Mouse (Mus musculus): ENCODE measurements at regions not wholly inside any gene's neighbourhood (a gene's known extent, or its start where the extent isn't known, plus 50 kb on each side); places are given as distances from the start of the nearest gene placed in this dataset.
A peak's percentile ranks its signal among the peaks of the same experiment; 100 is the strongest.
"Not testable (repeated sequence)": the region's sequence is repeated elsewhere in the genome, so short reads cannot be mapped to it uniquely, and the experiment has no call there.

- peak; percentile 57 to 62 for DNase-seq
Observed at GRCm38 (mm10) chr5:133935451-133935850, 164.1 kb upstream of the Castor2 start.

GRCm38 (mm10) chr5:133935006-133935405, 164.5 kb upstream of the Castor2 start:
- peak; percentile 73 to 76 for DNase-seq

GRCm38 (mm10) chr5:133930101-133930500, 169.4 kb upstream of the Castor2 start:
- no peak for DNase-seq

DNA sequence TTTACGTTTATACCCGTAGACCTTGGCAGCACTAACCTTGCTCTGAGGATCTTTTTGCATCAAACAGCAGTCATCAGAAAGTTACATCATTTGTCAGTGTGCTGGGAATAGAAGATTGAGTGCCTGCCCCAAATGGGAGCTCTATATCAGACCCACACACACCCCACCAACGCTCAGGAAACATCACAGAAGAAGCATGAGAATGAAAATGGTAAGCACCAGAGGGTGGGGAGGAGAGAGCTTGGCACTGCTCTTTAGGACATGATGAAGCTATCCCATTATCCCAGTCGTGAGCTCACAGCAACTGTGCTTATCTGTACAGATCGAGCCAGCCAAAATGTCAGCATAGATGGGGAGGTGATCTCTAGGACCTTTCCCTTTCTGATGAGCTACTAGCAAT, 172.5 kb upstream of the Castor2 start:
- no peak for DNase-seq

DNA sequence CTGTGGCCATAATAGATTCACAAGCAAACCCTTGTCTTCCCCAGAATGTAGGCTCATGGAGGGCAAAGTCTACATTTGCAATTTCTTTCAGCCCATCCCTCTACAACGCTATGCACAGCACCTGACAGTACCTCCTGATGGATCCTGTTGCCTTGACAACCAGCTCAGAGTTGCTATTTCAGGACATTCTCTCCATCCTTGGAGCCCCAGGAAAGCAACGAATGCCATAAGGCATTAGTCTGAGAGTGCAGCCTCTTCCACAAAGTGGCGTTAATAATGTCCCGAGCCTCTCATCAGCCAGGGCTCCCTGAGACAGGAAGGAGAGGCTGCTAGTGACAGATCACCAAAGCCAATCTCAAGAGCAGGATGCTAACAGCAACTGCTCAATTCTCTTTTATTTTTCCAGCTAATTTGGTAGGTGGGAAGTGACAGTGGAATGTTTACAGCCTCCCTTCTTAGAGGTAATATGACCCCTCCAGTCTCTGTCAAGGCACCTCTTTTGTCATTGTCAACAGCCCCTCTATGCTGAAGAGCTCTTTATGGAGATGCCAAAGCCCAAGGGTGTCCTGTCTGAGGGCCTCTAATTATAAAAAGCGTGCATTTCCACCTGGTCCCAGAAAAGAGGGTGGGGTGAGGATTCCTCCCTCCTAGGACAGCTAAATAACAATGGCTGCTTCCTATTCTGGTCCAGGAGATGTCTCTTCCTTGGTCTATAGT, 174.2 kb upstream of the Castor2 start:
- peak; percentile 79 to 84 for DNase-seq

DNA sequence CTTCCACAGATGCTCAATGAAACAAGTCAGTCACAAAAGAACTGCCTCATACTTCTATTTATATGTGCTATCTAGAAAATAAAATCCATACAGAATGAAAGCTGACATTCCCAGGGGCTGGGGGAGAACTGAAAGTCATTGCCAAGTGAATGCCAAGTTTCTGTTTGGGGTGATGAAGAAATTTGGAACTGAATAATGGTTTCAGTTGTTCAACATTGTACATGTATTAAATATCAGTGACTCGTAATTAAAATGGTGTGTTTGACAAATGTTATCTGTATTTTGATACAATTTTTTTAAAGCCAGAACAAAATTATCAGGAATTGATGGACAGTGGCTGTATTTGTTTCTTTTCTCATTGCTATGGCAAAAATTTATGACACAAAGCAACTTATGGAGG, 177.3 kb upstream of the Castor2 start:
- no peak for DNase-seq

- peak; percentile 65 to 69 for DNase-seq
Observed at GRCm38 (mm10) chr5:133915734-133916550, 183.6 kb upstream of the Castor2 start.

DNA sequence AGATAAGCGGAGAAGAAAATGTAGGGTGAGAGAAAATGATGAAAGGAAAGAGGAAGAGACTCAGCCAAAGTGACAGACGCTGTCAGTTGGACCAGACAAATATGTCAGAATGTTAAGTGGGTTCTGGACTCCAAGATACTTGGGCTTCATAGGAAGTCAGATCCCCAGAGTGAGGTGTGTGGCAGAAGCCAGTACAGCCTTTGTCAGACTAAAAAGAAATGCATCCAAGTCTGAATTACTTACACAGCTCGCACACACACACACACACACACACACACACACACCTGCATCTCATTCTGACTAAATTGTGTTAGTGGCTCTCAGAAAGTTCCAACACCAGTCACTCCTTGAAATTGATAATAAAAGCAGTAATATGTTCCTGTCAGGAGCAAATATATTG, 192.1 kb upstream of the Castor2 start:
- DNase-seq, result peak in 1 of 2 experiments; percentile 62

DNA sequence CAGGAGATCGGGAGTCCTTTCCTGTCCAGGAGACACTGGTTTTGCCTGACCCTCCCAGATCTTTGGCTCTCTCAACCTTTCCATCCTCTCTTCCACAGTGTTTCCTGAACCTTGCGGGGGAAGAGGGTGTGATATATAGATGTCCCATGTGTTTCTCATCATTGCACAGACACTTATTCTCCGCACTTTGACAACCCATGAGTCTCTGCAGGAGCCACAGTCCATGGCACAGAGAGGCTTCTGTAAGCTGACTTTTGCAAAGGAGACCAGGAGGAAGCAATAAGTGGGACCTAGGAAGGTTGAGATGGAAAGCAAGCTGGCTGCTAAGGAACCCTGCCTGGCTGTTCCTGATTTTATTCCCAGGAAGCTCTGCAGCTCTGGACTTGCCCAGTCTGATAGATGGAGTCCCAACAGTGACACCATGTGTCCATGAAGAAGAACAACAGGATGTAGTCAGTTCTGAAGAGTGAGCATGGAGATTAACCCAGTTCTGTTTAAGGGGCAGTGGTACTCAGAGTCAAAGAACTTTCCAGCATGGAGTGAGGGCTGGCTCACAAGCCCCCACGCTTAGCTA, 201.4 kb upstream of the Castor2 start:
- DNase-seq, result peak; percentile 61 to 74

DNA sequence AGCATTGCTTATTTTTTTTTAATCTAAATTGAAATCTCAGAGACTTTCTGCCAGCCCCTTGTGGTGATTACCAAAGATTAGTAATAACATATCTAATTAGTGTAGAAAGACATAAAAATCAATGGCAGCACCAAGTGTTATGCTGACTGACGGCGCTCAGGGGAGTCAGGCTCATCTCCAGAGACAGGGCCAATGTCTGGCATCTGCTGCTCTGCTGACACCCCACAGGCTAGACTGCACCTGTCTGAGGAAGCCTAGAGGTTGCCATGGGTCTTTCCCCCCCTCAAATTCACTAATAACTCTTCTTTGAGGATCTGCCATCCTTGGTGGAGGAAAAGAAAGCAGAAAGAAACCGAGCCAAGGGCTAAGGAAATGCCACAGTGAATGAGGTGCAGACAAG, 208.8 kb upstream of the Castor2 start:
- DNase-seq, result peak; percentile 33 to 48

DNA sequence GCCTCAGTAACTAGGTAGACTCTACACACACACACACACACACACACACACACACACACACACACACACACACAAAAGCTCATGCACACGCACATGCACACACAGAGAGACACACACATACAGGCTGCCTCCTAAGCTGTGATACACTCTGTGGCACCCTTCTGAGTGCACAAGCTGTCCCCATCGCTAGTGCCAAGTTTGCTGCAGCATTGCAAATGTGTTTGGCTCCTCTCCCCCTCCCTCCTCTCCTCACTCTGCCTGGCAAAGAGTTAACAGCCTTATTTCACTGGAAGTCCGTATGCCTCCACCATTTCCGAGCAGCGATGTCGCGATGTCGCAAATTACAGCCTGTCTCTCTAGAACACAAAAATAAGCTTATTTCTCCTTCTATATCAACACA, 209.7 kb upstream of the Castor2 start:
- peak; percentile 97 for DNase-seq

DNA sequence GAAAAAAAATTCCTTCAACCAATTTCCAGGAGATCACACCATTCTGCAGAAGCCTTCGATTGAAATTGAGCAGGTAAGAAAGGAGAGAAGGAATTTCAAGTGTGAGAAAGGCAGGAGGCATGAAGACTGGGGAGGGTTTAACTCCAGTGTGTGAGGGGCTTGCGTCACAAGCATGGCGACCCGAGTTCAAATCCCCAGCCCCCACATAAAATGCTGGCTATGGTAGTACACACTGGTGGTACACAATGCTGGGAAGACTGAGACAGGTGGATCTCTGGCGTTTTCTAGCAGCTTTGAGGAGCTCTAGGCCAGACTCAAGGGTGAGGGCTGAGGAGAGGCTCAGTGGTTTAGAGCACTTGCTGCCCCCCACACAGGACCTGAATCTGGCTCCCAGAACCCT, 214.0 kb upstream of the Castor2 start:
- DNase-seq, result no peak

- peak; percentile 92 to 95 for DNase-seq
Observed at GRCm38 (mm10) chr5:133885016-133885415, 214.5 kb upstream of the Castor2 start.

GRCm38 (mm10) chr5:133884593-133884992, 214.9 kb upstream of the Castor2 start:
- DNase-seq, result peak in 1 of 2 experiments; percentile 48

- DNase-seq, result no peak
Observed at GRCm38 (mm10) chr5:133844483-133844882, 255.0 kb upstream of the Castor2 start.

DNA sequence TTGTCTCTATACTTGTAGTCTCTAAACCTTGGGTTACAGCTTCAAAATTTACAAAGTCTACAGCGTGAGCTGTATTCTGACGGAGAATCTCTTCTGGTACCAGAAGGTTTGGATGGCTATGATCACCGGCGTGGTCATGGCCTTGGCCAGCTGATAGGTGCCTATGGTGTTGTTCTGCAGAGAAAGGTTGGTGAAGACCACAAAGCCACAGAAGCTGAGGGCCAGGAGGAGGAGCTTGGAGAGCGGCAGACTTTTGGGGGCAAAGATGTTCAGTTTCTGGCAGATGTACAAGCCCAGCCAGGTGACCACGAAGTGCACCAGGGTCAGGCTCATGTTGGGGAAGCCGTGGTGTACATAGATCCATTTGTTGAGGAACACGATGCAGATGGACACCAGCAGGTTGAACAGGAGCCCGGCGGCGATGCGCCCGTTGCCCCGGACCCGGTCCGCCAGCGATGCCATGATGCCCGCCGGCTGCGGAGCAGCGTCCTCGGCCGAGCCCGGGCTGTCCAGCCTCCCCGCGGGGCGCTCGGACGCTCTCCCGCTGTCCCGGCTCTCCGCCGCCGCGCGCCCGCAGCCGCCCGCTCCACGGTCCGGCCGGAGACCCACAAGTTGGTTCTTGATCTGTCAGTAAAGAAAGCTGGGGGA, 257.3 kb upstream of the Castor2 start:
- not testable (repeated sequence) for DNase-seq

- DNase-seq, result no peak
Observed at GRCm38 (mm10) chr5:133838286-133838685, 261.2 kb upstream of the Castor2 start.

- DNase-seq, result no peak
Observed at GRCm38 (mm10) chr5:133833217-133833616, 266.3 kb upstream of the Castor2 start.

DNA sequence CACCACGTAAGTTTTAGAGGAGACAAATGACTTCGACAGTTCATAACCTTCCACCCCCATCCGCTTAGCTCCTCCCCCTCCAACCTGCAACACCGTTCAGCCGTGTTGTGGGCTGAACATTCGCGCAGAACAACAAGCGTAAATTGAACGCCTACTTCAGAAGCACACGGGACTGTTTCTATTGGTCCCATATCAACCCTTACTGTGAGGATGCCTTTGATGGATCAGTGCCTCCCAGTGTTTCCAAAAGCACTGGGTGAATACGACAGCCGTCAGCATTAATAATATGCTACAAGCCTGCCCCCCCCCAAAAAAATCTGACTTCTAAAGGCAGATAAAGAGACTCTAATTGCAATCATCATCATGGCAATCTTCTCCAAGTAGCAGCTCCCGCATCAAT, 271.3 kb upstream of the Castor2 start:
- no peak for DNase-seq

DNA sequence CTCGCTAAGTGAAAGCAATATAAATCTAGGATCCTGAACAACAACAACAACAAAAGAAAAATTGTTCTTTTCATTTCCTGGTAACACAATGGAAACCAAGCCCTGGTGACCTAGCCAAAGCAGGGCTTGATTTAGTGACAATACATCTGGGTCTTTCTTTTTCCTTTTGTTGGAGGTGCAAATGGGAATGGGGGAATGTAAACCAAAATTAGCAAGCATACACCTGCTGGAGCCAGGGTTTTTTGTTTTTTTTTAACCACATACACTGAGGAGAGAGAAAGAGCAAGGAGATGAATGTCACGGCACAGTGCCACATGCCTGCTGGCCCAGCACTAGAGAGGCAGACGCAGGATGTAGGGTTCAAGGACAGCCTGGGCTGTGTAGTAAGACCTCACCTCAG, 275.6 kb upstream of the Castor2 start:
- no peak for DNase-seq

- peak; percentile 65 for DNase-seq
Observed at GRCm38 (mm10) chr5:133821273-133821672, 278.2 kb upstream of the Castor2 start.

- peak; percentile 34 to 35 for DNase-seq
Observed at GRCm38 (mm10) chr5:133815462-133815861, 284.0 kb upstream of the Castor2 start.

GRCm38 (mm10) chr5:133814436-133814835, 285.1 kb upstream of the Castor2 start:
- peak; percentile 38 to 61 for DNase-seq

All from cerebellum, postnatal 10 days (tissue).